Mouse (Mus musculus): ENCODE measurements around the gene Atp8b2.

- no peak for TF ChIP-seq CHD2 (IDR thresholded peaks at IDR 0.05; ENCODE audit: low read depth, low read length)
- TF ChIP-seq MAFK (IDR thresholded peaks at IDR 0.05; ENCODE audit: insufficient read depth, low read depth, low read length) = no peak
- no peak for TF ChIP-seq HCFC1 (IDR thresholded peaks at IDR 0.05; ENCODE audit: borderline replicate concordance, insufficient read depth, low read length)
- TF ChIP-seq ZC3H11A (IDR thresholded peaks at IDR 0.05; ENCODE audit: borderline replicate concordance, low read depth, low read length) = no peak
- no peak for TF ChIP-seq ZNF384 (IDR thresholded peaks at IDR 0.05; ENCODE audit: low read depth, low read length)
Observed at GRCm38 (mm10) chr3:89891696-89892095, 71.6 kb downstream of the Atp8b2 start.

Data from ES-E14 (cell line).